Mouse (Mus musculus): Measurements from ENCODE around the gene Smarcd3. TPM values are rescaled to one million over a fixed set of nuclear protein-coding genes. Genes with fewer than 3 reads are reported as not detected.

The Smarcd3 gene
- polyA plus RNA-seq, 1 experiment from 2014 or later: 68.5 TPM

DNA sequence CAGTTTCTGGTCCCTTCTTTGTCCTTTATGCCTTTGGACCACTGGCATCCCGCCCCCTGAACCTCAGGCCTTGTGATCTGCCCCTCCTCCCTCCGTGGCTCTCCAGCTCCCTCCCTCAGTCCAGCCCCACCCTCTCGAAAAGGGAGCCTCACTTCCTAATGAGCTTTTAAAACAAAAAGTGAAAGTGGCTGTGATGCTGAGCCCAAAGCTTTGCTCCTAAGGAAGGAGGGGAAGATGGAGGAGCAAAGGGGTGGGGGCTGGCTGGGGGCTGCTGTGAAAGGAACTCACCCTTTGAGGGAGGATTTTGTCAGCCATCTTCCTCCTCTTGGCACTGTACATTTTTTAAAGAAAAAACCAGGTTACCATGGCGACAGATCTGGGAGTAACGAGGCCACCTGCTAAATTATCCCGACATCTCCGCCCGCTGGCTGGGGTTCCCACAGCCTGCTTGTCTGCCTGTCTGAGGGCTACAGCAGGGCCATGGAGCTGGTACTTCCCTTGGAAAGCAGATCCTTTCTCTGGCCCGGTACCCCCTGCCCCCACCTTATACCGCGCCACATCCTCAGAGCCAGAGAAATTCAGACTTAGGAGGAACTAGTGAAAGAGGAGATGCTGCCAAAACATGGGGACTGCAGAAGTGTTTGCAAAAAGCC, 27.6 kb downstream of the Smarcd3 start:
- Histone ChIP-seq H3K4me2 (no peak overlapping the region), H3K9ac (replicated peaks) (0 out of 2 replicates have a peak overlapping the region, but pooled peaks have one; percentile 12), H3K4me1 (replicated peaks) (peaks cover 51% of the 10 kb centered on the region), H3K36me3 (peaks cover 48% of the 10 kb centered on the region), H3K27me3 (peaks cover 36% of the 10 kb centered on the region), H3K9me3 (no peaks in the 10 kb centered on the region), H3K27ac (no peak overlapping the region), H3K4me3 (replicated peaks) (no peak overlapping the region)
- WGBS: 19% methylated on average over 11 of the region's 11 CpGs
- no peak for ATAC-seq (ENCODE audit: insufficient number of reproducible peaks, insufficient read depth, low FRiP score, low TSS enrichment, low read depth)

- no peaks in the 10 kb centered on the region for H3K9me3 ChIP-seq
- WGBS: 71% methylated on average over 14 of the region's 14 CpGs
- H3K4me3 ChIP-seq (replicated peaks): no peak overlapping the region
- 0 out of 2 replicates have a peak overlapping the region, but pooled peaks have one; percentile 12 for H3K9ac ChIP-seq (replicated peaks)
- no peak overlapping the region for H3K4me2 ChIP-seq
- no peak for ATAC-seq (ENCODE audit: insufficient number of reproducible peaks, insufficient read depth, low FRiP score, low TSS enrichment, low read depth)
- peaks cover 43% of the 10 kb centered on the region for H3K27me3 ChIP-seq
- peaks cover 55% of the 10 kb centered on the region for H3K36me3 ChIP-seq
- H3K4me1 ChIP-seq (replicated peaks): peaks cover 52% of the 10 kb centered on the region
- H3K27ac ChIP-seq: no peak overlapping the region
These were observed 28.3 kb downstream of the Smarcd3 start for GRCm38 (mm10) chr5:24595786-24596380.

GRCm38 (mm10) chr5:24595261-24595660, 28.9 kb downstream of the Smarcd3 start:
- Histone ChIP-seq H3K36me3 (peaks cover 61% of the 10 kb centered on the region), H3K4me1 (replicated peaks) (peaks cover 47% of the 10 kb centered on the region), H3K27me3 (peaks cover 46% of the 10 kb centered on the region), H3K9me3 (no peaks in the 10 kb centered on the region), H3K9ac (replicated peaks) (no peak overlapping the region), H3K4me3 (replicated peaks) (no peak overlapping the region), H3K27ac (no peak overlapping the region), H3K4me2 (no peak overlapping the region)
- WGBS: 90% methylated on average over 5 of the region's 5 CpGs
- ATAC-seq (ENCODE audit: insufficient number of reproducible peaks, insufficient read depth, low FRiP score, low TSS enrichment, low read depth): no peak

DNA sequence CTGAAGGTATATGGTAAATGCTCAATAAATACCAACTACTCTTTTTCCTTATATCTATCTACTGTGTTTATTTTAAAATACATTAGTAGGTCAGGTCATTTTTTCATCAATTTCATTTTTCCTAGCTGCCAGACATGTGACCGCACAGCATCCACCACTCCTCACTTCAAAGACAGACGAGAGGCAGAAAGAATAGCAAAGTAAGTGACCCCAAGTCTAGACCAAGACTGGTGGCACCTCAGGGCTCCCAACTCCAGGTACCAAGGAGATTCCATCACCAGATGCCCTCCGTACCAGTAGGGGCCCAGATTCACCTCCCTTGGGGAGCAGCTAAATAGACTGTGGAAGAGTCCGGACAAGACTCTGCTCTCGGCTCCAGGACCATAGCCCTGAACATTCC, 29.9 kb downstream of the Smarcd3 start:
- Histone ChIP-seq H3K27ac (no peak overlapping the region), H3K4me3 (replicated peaks) (no peak overlapping the region), H3K9me3 (no peaks in the 10 kb centered on the region), H3K9ac (replicated peaks) (no peak overlapping the region), H3K27me3 (peaks cover 40% of the 10 kb centered on the region), H3K36me3 (peaks cover 70% of the 10 kb centered on the region), H3K4me2 (no peak overlapping the region), H3K4me1 (replicated peaks) (peaks cover 40% of the 10 kb centered on the region)
- ATAC-seq (ENCODE audit: insufficient number of reproducible peaks, insufficient read depth, low FRiP score, low TSS enrichment, low read depth): no peak
- 92% methylated on average over 5 of the region's 5 CpGs for whole genome bisulfite sequencing

DNA sequence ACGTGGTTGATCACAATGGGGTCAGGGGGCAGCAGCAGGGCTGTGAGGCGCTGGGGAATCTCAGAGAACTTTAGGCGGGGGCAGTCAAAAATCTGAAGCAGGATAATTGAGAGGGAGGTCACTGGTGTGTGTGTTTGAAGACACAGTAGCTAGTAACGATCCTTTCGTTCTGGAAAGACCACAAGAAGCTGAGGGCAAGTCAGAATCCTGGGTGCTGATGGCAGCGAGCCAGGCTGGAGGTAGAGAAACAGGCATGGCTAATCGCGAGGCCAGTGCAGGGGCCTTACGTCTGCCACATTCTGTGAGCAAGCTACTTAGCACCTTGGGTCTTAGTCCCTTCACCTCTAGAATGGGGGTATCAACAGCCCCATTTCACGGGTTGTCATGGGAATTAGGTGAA, 30.3 kb downstream of the Smarcd3 start:
- Histone ChIP-seq H3K27me3 (peaks cover 36% of the 10 kb centered on the region), H3K36me3 (peaks cover 74% of the 10 kb centered on the region)

DNA sequence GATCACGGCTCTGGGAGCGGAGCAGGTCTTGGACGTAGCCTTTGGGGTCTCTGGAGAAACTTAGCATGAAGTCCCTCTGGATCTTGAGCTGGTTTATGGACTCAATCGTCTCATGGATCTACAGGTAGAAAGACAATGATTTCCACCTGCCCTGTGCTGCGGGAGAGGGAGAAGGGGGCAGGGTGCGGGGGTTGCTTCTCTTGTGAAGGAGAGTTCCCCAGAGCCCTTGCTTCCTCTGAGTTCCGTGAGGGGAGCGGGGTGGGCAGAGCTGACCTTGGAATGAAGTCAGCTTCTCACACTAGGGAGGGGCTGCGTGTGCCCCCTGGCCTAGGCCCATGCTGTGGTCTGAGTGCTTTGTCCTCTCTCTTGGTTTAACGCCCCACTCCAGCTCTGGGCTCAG, 31.0 kb downstream of the Smarcd3 start:
- Histone ChIP-seq H3K4me1 (replicated peaks) (peaks cover 32% of the 10 kb centered on the region), H3K4me2 (no peak overlapping the region), H3K4me3 (replicated peaks) (no peak overlapping the region), H3K27me3 (peaks cover 29% of the 10 kb centered on the region), H3K27ac (no peak overlapping the region), H3K9ac (replicated peaks) (no peak overlapping the region), H3K9me3 (no peaks in the 10 kb centered on the region), H3K36me3 (peaks cover 81% of the 10 kb centered on the region)
- no peak for ATAC-seq (ENCODE audit: insufficient number of reproducible peaks, insufficient read depth, low FRiP score, low TSS enrichment, low read depth)
- 83% methylated on average over 10 of the region's 10 CpGs for WGBS

More for the DNA sequence above, 30.3 kb downstream of the Smarcd3 start:
- no peaks in the 10 kb centered on the region for H3K9me3 ChIP-seq
- no peak overlapping the region for H3K4me3 ChIP-seq (replicated peaks)
- no peak overlapping the region for H3K27ac ChIP-seq
- H3K9ac ChIP-seq (replicated peaks): no peak overlapping the region
- 68% methylated on average over 10 of the region's 10 CpGs for WGBS
- H3K4me2 ChIP-seq: no peak overlapping the region
- no peak for ATAC-seq (ENCODE audit: insufficient number of reproducible peaks, insufficient read depth, low FRiP score, low TSS enrichment, low read depth)
- peaks cover 36% of the 10 kb centered on the region for H3K4me1 ChIP-seq (replicated peaks)

DNA sequence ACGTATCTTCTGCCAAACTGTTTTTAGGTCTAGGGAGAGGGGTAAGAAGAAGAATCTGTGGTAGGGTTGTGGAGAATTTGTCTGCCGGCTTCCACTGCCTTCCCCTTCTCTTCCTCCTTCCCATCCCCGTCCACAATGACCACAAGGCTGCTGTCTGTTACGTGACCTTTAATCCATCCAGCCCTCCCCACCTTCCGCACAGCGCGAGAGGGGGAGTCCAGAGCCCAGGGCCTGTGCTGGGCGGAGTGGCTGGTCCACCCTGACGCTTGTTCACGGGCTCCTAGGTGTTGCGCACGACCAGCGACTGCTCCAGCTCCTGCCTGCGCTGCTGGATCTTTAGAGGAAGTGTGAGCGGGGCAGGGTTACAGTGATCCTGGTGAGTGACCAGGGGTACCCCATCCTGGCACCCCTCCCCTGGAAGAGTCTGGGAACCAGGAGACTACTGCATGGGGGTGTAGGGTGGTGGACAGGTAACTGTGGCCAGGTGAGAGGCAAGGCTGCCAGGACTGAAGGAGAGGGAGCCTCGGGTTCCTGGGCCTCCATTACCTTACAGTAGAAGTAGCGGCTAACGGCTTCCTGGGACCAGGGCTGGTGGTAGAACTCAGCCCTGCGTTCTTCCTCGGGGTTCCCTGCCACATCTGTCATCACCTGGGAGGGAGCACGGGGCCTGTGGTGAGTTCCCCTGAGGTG, 31.6 kb downstream of the Smarcd3 start:
- H3K9me3 ChIP-seq: no peaks in the 10 kb centered on the region
- H3K36me3 ChIP-seq: peaks cover 83% of the 10 kb centered on the region
- WGBS: 67% methylated on average over 21 of the region's 21 CpGs
- no peak for ATAC-seq (ENCODE audit: insufficient number of reproducible peaks, insufficient read depth, low FRiP score, low TSS enrichment, low read depth)
- no peak overlapping the region for H3K27ac ChIP-seq
- peaks cover 33% of the 10 kb centered on the region for H3K4me1 ChIP-seq (replicated peaks)
- H3K4me2 ChIP-seq: no peak overlapping the region
- H3K9ac ChIP-seq (replicated peaks): no peak overlapping the region
- peaks cover 24% of the 10 kb centered on the region for H3K27me3 ChIP-seq
- H3K4me3 ChIP-seq (replicated peaks): no peak overlapping the region

- no peak for ATAC-seq (ENCODE audit: insufficient number of reproducible peaks, insufficient read depth, low FRiP score, low TSS enrichment, low read depth)
- H3K36me3 ChIP-seq: peaks cover 83% of the 10 kb centered on the region
- peaks cover 24% of the 10 kb centered on the region for H3K27me3 ChIP-seq
- H3K4me2 ChIP-seq: no peak overlapping the region
- 58% methylated on average over 24 of the region's 24 CpGs for WGBS
- H3K9me3 ChIP-seq: no peaks in the 10 kb centered on the region
- H3K9ac ChIP-seq (replicated peaks): no peak overlapping the region
- H3K4me1 ChIP-seq (replicated peaks): peaks cover 35% of the 10 kb centered on the region
- no peak overlapping the region for H3K27ac ChIP-seq
- H3K4me3 ChIP-seq (replicated peaks): no peak overlapping the region
These were observed 32.3 kb downstream of the Smarcd3 start for GRCm38 (mm10) chr5:24591796-24592470.

GRCm38 (mm10) chr5:24591268-24591721, 32.9 kb downstream of the Smarcd3 start:
- Histone ChIP-seq H3K9me3 (no peaks in the 10 kb centered on the region), H3K4me2 (peak overlapping the region; percentile 17; the same call in 1 of the 2 replicates), H3K36me3 (peaks cover 82% of the 10 kb centered on the region), H3K9ac (replicated peaks) (no peak overlapping the region), H3K4me3 (replicated peaks) (no peak overlapping the region), H3K27me3 (peaks cover 24% of the 10 kb centered on the region), H3K4me1 (replicated peaks) (peaks cover 29% of the 10 kb centered on the region), H3K27ac (no peak overlapping the region)
- WGBS: 28% methylated on average over 23 of the region's 23 CpGs
- no peak for ATAC-seq (ENCODE audit: insufficient number of reproducible peaks, insufficient read depth, low FRiP score, low TSS enrichment, low read depth)

GRCm38 (mm10) chr5:24589511-24590500, 34.4 kb downstream of the Smarcd3 start:
- Histone ChIP-seq H3K9me3 (no peaks in the 10 kb centered on the region), H3K27me3 (peaks cover 24% of the 10 kb centered on the region), H3K4me1 (replicated peaks) (peaks cover 29% of the 10 kb centered on the region), H3K4me3 (replicated peaks) (no peak overlapping the region), H3K36me3 (peaks cover 67% of the 10 kb centered on the region), H3K4me2 (no peak overlapping the region), H3K9ac (replicated peaks) (no peak overlapping the region), H3K27ac (no peak overlapping the region)
- 88% methylated on average over 20 of the region's 20 CpGs for WGBS
- ATAC-seq (ENCODE audit: insufficient number of reproducible peaks, insufficient read depth, low FRiP score, low TSS enrichment, low read depth): no peak

All from limb, embryonic 12.5 days (tissue).